Mouse (Mus musculus) testis, adult 2 months (tissue): ENCODE measurements around the gene Abcb8.

ENCODE experiments used
- CTCF ChIP-seq: fragments of 200-500 bp; IDR thresholded peaks from 2 replicates; pipeline ENCODE4 v1.5.1; 2012; ENCODE audit warnings: low read depth, mild to moderate bottlenecking, inconsistent platforms, low read length, moderate library complexity; ENCODE audit not compliant: control insufficient read depth, insufficient read depth, insufficient replicate concordance
- POLR2A ChIP-seq: fragments of 200-500 bp; IDR thresholded peaks from 2 replicates; pipeline ENCODE4 v1.6.1; 2012; ENCODE audit warnings: low read depth, mild to moderate bottlenecking, inconsistent platforms, low read length, moderate library complexity; ENCODE audit not compliant: control insufficient read depth

GRCm38 (mm10) chr5:24401969-24402368 is 8.5 kb downstream of the Abcb8 start:
- TF ChIP-seq CTCF (no peak), POLR2A (no peak)
